Mouse (Mus musculus) embryo, embryonic 11 days (tissue): ENCODE data around the gene Ptcra.

Source experiments
- DNase-seq: peaks from one replicate; pipeline ENCODE4 v3.0.0-alpha.2; 2015

The Ptcra gene

DNA sequence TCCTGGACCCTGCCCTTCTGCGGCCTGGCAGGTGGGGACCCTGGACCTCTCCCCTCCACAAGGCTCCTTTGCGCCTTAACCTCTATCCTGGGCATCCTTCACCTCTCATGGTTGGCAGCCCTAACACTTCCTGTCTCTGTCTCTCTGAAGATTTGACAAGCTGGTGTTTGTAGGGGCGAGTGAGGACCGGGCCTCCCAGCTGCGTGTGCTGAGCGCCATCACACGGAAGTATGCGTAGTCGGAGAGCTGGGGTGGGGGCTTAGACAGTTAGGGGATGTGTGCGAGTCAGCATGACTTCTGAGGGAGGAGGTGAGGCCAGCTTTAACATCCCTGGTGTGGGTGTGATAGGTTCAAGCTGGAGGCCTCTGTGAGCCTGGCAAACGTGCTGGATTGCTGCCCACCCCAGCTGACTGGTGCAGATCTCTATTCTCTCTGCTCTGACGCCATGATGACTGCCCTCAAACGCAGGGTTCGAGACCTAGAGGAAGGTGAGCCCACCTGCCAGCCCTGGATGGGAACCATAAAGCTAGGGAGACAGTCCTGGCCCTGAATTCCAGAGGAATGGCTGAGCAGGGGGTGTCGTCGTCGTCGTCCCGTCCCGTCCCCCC is 38.9 kb downstream of the Ptcra start:
- DNase-seq, result no peak

DNA sequence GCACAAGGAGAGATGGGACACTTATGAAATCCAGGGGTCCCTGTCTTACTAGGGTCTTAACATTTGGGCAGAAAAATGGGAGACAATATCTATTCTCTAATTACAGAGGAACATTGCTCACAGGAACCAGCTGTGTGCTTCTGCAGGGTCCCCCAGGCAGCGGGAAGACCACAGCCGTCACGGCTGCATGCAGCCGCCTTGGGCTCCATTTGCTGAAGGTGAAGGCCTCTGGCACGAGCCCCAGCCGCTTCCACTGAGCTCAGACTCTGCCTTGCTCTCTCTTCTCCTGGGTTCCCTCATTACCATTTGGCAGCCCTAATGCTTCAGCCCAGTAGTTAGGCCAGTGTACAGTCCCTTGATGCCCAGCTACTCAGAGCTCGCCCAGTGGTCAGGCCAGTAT is 42.4 kb downstream of the Ptcra start:
- DNase-seq, result no peak

DNA sequence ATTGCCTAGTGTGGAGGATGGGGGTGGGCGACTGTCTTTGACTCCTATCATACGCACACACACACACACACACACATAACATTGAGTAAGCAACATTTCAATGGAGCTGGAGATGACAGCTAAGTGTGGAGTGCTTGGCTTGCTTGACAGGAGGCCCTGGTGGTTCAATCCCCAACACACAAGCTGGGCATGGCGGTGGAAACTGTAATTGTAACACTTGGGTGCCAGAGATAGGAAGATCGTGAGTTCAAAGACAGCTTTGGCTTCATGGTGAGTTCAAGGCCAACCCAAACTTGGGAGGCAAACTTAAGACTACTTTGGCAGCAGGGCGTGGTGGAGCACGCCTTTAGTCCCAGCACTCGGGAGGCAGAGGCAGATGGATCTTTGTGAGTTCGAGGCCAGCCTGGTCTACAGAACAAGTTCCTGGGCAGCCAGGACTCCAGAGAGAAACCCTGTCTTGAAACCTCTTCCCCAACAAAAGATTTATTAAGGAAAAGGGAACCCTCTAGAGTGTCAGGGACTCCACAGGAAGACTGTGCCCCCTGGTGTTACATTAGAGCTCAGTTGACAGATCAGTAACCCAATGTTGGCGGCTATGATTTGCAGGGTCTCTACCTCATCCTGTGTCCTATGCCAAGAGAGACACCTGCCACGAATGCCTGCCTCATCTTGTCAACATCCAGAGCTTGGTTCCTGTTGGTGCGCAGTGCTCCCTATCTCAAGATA is 48.6 kb downstream of the Ptcra start:
- DNase-seq, result no peak

DNA sequence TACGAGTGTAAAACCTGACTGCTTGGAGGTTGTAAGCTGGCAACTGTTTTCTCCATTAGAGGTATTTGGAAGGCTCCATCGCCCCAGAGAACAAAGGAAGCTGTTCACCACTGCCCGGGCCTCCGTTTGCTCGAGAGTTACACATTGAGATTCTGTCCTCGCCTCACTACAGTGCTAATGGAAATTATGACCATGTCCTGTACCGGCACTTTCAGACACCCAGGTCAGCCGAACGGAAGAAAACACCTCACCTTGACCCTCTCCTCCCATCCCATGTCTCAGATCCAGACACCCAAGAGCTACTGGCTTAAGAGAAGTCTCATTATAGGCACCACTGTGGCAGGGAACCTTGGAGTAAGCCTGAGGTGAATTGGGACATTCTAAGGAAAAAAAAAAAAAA is 49.7 kb downstream of the Ptcra start:
- no peak for DNase-seq

DNA sequence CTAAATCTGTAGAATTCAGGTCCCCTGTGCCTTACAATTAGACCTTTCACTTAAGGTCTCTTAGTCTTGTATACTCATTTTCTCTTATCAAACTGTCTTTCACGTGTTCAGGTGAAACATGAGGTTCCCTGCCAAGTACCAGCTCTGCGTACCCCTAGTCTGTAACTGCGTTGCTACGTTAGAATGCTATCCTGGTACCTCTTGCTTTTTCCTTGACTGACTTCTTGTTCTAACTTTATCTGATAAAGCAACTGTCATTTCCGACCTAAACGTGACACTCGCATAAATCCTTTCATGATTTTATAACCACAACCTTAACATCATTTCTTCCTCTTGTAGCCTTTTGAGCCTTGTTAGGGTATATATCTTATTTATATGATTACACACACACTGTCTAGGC is 51.1 kb downstream of the Ptcra start:
- no peak for DNase-seq

DNA sequence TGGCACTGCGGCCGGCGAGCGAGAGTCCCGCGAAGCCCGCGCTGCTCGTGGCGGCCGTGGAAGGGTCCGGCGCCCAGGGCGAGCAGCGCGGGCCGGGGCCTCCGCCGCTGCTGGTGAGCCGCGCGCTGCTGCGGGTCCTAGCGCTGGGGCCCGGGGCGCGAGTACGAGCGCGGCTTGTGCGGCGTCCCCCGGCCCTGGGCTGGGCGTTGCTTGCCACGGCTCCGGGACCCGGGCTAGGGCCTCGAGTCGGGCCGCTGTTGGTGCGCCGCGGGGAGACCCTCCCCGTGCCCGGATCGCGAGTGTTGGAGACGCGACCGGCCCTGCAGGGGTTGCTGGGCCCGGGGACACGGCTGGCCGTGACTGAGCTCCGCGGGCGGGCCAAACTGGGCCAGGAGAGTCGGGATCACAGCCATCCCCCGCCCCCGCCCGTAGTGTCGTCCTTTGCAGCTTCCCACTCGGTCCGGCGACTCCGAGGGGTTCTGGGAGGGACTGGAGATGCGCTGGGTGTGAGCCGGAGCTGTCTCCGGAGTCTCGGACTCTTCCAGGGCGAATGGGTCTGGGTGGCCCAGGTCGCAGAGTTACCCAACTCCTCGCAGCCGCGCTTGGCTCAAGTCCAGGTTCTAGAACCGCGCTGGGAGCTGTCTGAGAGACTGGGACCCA is 51.8 kb downstream of the Ptcra start:
- no peak for DNase-seq

DNA sequence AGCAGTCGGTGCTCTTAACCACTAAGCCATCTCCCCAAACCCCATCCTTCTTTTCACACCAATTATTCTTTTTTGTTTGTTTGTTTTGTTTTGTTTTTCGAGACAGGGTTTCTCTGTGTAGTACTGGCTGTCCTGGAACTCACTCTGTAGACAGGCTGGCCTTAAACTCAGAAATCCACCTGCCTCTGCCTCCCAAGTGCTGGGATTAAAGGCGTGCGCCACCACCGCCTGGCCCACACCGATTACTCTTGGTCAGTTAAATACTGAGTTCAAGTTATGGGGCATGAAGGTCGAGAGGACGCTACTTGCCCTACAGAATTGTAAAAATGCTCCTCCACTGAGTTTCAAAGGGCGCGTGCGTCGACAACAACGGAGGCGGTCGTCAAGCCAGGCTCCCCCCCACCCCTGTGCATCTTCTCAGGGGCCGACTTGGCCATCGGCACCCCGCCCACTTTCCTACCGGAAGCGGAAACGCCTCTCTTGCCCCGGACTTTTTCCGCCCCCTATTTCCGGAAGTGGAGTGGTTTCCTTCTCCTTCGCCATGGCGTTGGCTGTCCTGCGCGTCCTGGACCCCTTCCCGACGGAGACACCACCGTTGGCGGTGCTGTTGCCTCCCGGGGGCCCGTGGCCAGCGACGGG is 52.4 kb downstream of the Ptcra start, which contains the start of gene Pex6:
TSS of gene Pex6 (plus strand) at position 505 of the 639 bp plus-strand sequence.
- peak; percentile 97 for DNase-seq

DNA sequence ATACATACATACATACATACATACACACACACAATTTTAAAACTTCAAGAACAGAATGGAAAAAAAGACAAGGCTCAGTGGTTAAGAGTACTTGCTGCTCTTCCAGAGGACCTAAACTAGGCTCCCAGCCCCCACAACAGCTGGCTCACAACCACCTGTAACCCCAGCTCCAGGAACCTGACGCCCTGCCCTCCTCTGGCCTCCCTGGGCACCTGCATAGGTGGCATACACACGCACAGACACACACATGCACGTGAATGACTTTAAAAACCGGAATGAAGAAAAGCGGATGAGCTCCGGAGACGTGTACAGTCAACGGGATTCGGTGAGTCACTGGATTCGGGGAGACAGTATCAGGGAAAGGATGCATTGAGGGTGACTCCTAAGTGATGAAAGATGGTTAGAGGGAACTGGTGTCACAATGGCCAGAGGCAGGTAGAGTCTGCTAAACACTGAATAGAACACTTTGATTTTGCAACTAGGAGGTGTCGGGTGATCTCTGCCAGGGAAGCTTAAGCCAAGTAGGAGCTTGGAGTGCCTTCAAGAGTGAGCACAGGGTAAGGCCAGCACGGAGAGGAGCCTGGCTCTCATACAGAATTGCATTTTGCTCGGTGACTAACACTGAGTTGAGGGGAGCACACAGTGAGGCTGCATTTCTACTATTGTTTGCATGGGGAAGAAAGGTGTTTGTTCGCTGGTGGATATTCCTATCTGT is 57.0 kb downstream of the Ptcra start:
- no peak for DNase-seq
